Comparison of ENCODE assay signal across 13 mouse cellular contexts in genomic region chrX:16911911-16912310, GRCm38 (mm10). TPM values are rescaled to one million over a fixed set of nuclear protein-coding genes. Genes with fewer than 3 reads are reported as not detected.
DNase-seq lines count a peak whose midpoint lies in the region; ATAC-seq lines count a peak whose summit lies in the region.
"Had no signal": no experiment of that assay in that cellular context is flagged by ENCODE, and none has a peak within 500 bp of the region (broad histone marks: within the 10 kb centered on the region; RNA-seq: fewer than 3 reads in every experiment).

No protein-coding gene starts in this region.

- no peak overlapping the region for H3K9ac ChIP-seq in kidney, embryonic 16.5 days (replicated peaks; ENCODE audit: low read length)
- H3K9ac ChIP-seq in embryonic facial prominence, embryonic 14.5 days (ENCODE audit: low read depth, low read length) = 0 out of 2 replicates have a peak overlapping the region, but pooled peaks have one; percentile 9
- H3K9ac ChIP-seq in forebrain, embryonic 15.5 days (replicated peaks) = peak overlapping the region; percentile 30; the same call in 1 of the 2 replicates
- no peak overlapping the region for H3K9ac ChIP-seq in midbrain, embryonic 12.5 days (replicated peaks)
- H3K9ac ChIP-seq: liver, embryonic 13.5 days had no signal

- H3K27me3 ChIP-seq in kidney, embryonic 16.5 days (ENCODE audit: insufficient read depth, low read length) = peaks cover 3% of the 10 kb centered on the region; the same call in 1 of the 2 replicates
- peaks cover 5% of the 10 kb centered on the region; the same call in 1 of the 2 replicates for H3K27me3 ChIP-seq in embryonic facial prominence, embryonic 14.5 days (replicated peaks; ENCODE audit: control insufficient read depth, insufficient read depth, low read length)
- no peaks in the 10 kb centered on the region for H3K27me3 ChIP-seq in forebrain, embryonic 15.5 days
- no peaks in the 10 kb centered on the region for H3K27me3 ChIP-seq in midbrain, embryonic 12.5 days

- H3K36me3 ChIP-seq in kidney, embryonic 16.5 days (ENCODE audit: insufficient read depth, low read length) = no peaks in the 10 kb centered on the region
- no peaks in the 10 kb centered on the region for H3K36me3 ChIP-seq in embryonic facial prominence, embryonic 14.5 days (ENCODE audit: control insufficient read depth, insufficient read depth, low read length)
- no peaks in the 10 kb centered on the region for H3K36me3 ChIP-seq in forebrain, embryonic 15.5 days
- no peaks in the 10 kb centered on the region for H3K36me3 ChIP-seq in midbrain, embryonic 12.5 days
- H3K36me3 ChIP-seq: liver, embryonic 13.5 days had no signal

- peak overlapping the region; percentile 46 for H3K4me2 ChIP-seq in kidney, embryonic 16.5 days (replicated peaks; ENCODE audit: low read depth, low read length)
- H3K4me2 ChIP-seq in embryonic facial prominence, embryonic 14.5 days (ENCODE audit: low read depth, low read length) = peak overlapping the region; percentile 54
- peak overlapping the region; percentile 46 for H3K4me2 ChIP-seq in forebrain, embryonic 15.5 days (replicated peaks)
- H3K4me2 ChIP-seq in midbrain, embryonic 12.5 days (replicated peaks) = peak overlapping the region; percentile 54
- H3K4me2 ChIP-seq: liver, embryonic 13.5 days had no signal

- no peak for DNase-seq in kidney, postnatal 4 days
- no peak for DNase-seq in embryonic facial prominence, embryonic 14.5 days (ENCODE audit: low spot score)
- DNase-seq in adrenal gland, postnatal 4 days (ENCODE audit: low spot score in 2 of 2) = no peak
- DNase-seq in retina, embryonic 14.5 days (ENCODE audit: low spot score) = no peak
- no peak for DNase-seq in adrenal gland, adult 2 months
- DNase-seq: adrenal gland, adult 8-10 months; kidney, adult 2 months; liver, embryonic 13.5 days; right cerebral cortex, postnatal 4 days had no signal

- no peaks in the 10 kb centered on the region for H3K4me1 ChIP-seq in kidney, embryonic 16.5 days (ENCODE audit: insufficient read depth, low read length)
- no peaks in the 10 kb centered on the region for H3K4me1 ChIP-seq in embryonic facial prominence, embryonic 14.5 days (ENCODE audit: control insufficient read depth, insufficient read depth, low read length)
- H3K4me1 ChIP-seq in forebrain, embryonic 15.5 days = no peaks in the 10 kb centered on the region
- no peaks in the 10 kb centered on the region for H3K4me1 ChIP-seq in midbrain, embryonic 12.5 days
- H3K4me1 ChIP-seq: liver, embryonic 13.5 days had no signal

- H3K9me3 ChIP-seq in kidney, embryonic 16.5 days (ENCODE audit: low read length) = no peaks in the 10 kb centered on the region
- H3K9me3 ChIP-seq in embryonic facial prominence, embryonic 14.5 days (ENCODE audit: control insufficient read depth, low read length) = no peaks in the 10 kb centered on the region
- H3K9me3 ChIP-seq in forebrain, embryonic 15.5 days = no peaks in the 10 kb centered on the region
- no peaks in the 10 kb centered on the region for H3K9me3 ChIP-seq in midbrain, embryonic 12.5 days
- H3K9me3 ChIP-seq: liver, embryonic 13.5 days had no signal

- peak overlapping the region; percentile 29 for H3K4me3 ChIP-seq in kidney, embryonic 16.5 days (ENCODE audit: low read length)
- H3K4me3 ChIP-seq in embryonic facial prominence, embryonic 14.5 days (ENCODE audit: low read depth, low read length) = peak overlapping the region; percentile 28
- H3K4me3 ChIP-seq in forebrain, embryonic 15.5 days = peak overlapping the region; percentile 34
- H3K4me3 ChIP-seq in midbrain, embryonic 12.5 days = peak overlapping the region; percentile 34
- H3K4me3 ChIP-seq: liver, embryonic 13.5 days had no signal

- WGBS in kidney, embryonic 16.5 days = 49% methylated on average over 4 of the region's 4 CpGs
- WGBS in embryonic facial prominence, embryonic 14.5 days = 42% methylated on average over 4 of the region's 4 CpGs
- WGBS in forebrain, embryonic 15.5 days = 14% methylated on average over 4 of the region's 4 CpGs
- 27% methylated on average over 4 of the region's 4 CpGs for WGBS in midbrain, embryonic 12.5 days

- no peak overlapping the region for H3K27ac ChIP-seq in kidney, embryonic 16.5 days (ENCODE audit: low read length)
- H3K27ac ChIP-seq in embryonic facial prominence, embryonic 14.5 days (replicated peaks; ENCODE audit: low read depth, low read length) = no peak overlapping the region
- peak overlapping the region; percentile 62; the same call in 1 of the 2 replicates for H3K27ac ChIP-seq in forebrain, embryonic 15.5 days (replicated peaks)
- peak overlapping the region; percentile 66; the same call in 1 of the 2 replicates for H3K27ac ChIP-seq in midbrain, embryonic 12.5 days (replicated peaks)
- H3K27ac ChIP-seq: liver, embryonic 13.5 days had no signal

- ATAC-seq in kidney, embryonic 16.5 days (ENCODE audit: low FRiP score, low TSS enrichment) = no peak
- no peak for ATAC-seq in embryonic facial prominence, embryonic 14.5 days (ENCODE audit: low read depth)
- ATAC-seq in forebrain, embryonic 15.5 days (replicated peaks) = peak; percentile 36
- no peak for ATAC-seq in midbrain, embryonic 12.5 days (ENCODE audit: low FRiP score, low read depth)

RNA-seq across cellular contexts. Expression of gene Ndp, which starts 0.3 kb away (rescaled TPM):
- polyA plus RNA-seq in kidney, embryonic 16.5 days (2015; fragmentation: Nextera tagmentation; extraction: Ambion mirVana) = 1.8 and 2.3 TPM in 2 replicates
- polyA plus RNA-seq in embryonic facial prominence, embryonic 14.5 days (2014; fragmentation: Nextera tagmentation; extraction: Ambion mirVana) = 2.8 and 3.3 TPM in 2 replicates
- 7.2 and 8.6 TPM in 2 replicates for polyA plus RNA-seq in forebrain, embryonic 15.5 days (2015; fragmentation: Nextera tagmentation; extraction: Ambion mirVana)
- polyA plus RNA-seq in midbrain, embryonic 12.5 days (2016; fragmentation: Nextera tagmentation; extraction: Ambion mirVana) = 4.5 and 5.2 TPM in 2 replicates
- total RNA-seq in adrenal gland, postnatal 4 days (2021) = under 1 TPM; 0.50 to 0.56 TPM
- total RNA-seq in adrenal gland, adult 2 months (2021) = not detected
- 0.28 TPM in 1 of 2 replicates, not detected in the other for polyA plus RNA-seq in adrenal gland, adult 2 months (2012; rRNA removed)
- total RNA-seq: common myeloid progenitor, adult 5-6 weeks had no signal
- polyA plus RNA-seq: liver, embryonic 13.5 days had no signal

Comparison
In these comparisons a context has a peak if more than half of its experiments do, and no peak if none do; other contexts are left out.
1. H3K27ac ChIP-seq: peak in forebrain, embryonic 15.5 days (single experiment) and midbrain, embryonic 12.5 days (single experiment); none in kidney, embryonic 16.5 days (single experiment) and embryonic facial prominence, embryonic 14.5 days (single experiment).
2. H3K9ac ChIP-seq: peak in embryonic facial prominence, embryonic 14.5 days (single experiment) and forebrain, embryonic 15.5 days (single experiment); none in kidney, embryonic 16.5 days (single experiment) and midbrain, embryonic 12.5 days (single experiment).
3. Peak in every context shown above with its lines, with median percentiles within 50 percentile points of each other: H3K4me2 ChIP-seq and H3K4me3 ChIP-seq.